9 mouse cellular contexts compared by ENCODE assay signal in genomic region chr4:107775672-107776071, GRCm38 (mm10). TPM values are rescaled to one million over a fixed set of nuclear protein-coding genes. Genes with fewer than 3 reads are reported as not detected.
DNase-seq lines count a peak whose midpoint lies in the region; ATAC-seq and TF ChIP-seq lines count a peak whose summit lies in the region.
"Had no signal": no experiment of that assay in that cellular context is flagged by ENCODE, and none has a peak within 500 bp of the region (broad histone marks: within the 10 kb centered on the region; RNA-seq: fewer than 3 reads in every experiment).

No protein-coding gene starts in this region.

- no peak for TF ChIP-seq EP300 in heart, adult 2 months (IDR thresholded peaks at IDR 0.05; ENCODE audit: insufficient read depth, low read depth, low read length)

- H3K4me2 ChIP-seq in embryonic facial prominence, embryonic 12.5 days (replicated peaks), result no peak overlapping the region
- no peak overlapping the region for H3K4me2 ChIP-seq in hindbrain, embryonic 13.5 days
- H3K4me2 ChIP-seq in midbrain, embryonic 12.5 days (replicated peaks), result no peak overlapping the region

- 0 out of 2 replicates have a peak overlapping the region, but pooled peaks have one; percentile 46 for H3K27ac ChIP-seq in embryonic facial prominence, embryonic 12.5 days
- peak overlapping the region; percentile 58 for H3K27ac ChIP-seq in hindbrain, embryonic 13.5 days
- H3K27ac ChIP-seq in midbrain, embryonic 12.5 days (replicated peaks), result peak overlapping the region; percentile 79
- H3K27ac ChIP-seq in heart, adult 2 months, result no peak overlapping the region

- no peaks in the 10 kb centered on the region for H3K27me3 ChIP-seq in embryonic facial prominence, embryonic 12.5 days
- peaks cover 5% of the 10 kb centered on the region; the same call in 1 of the 2 replicates for H3K27me3 ChIP-seq in hindbrain, embryonic 13.5 days
- H3K27me3 ChIP-seq in midbrain, embryonic 12.5 days, result peaks cover 9% of the 10 kb centered on the region
- no peaks in the 10 kb centered on the region for H3K27me3 ChIP-seq in heart, adult 2 months (ENCODE audit: control insufficient read depth, insufficient read depth, low read length)

- TF ChIP-seq CTCF in heart, adult 2 months (IDR thresholded peaks at IDR 0.05), result no peak

- H3K36me3 ChIP-seq in embryonic facial prominence, embryonic 12.5 days, result no peaks in the 10 kb centered on the region
- H3K36me3 ChIP-seq in hindbrain, embryonic 13.5 days, result no peaks in the 10 kb centered on the region
- no peaks in the 10 kb centered on the region for H3K36me3 ChIP-seq in midbrain, embryonic 12.5 days
- no peaks in the 10 kb centered on the region for H3K36me3 ChIP-seq in heart, adult 2 months (ENCODE audit: control insufficient read depth, insufficient read depth, low read length)

- H3K4me3 ChIP-seq in embryonic facial prominence, embryonic 12.5 days, result no peak overlapping the region
- no peak overlapping the region for H3K4me3 ChIP-seq in hindbrain, embryonic 13.5 days
- no peak overlapping the region for H3K4me3 ChIP-seq in midbrain, embryonic 12.5 days
- H3K4me3 ChIP-seq in heart, adult 2 months, result no peak overlapping the region

- ATAC-seq in embryonic facial prominence, embryonic 12.5 days (ENCODE audit: insufficient number of reproducible peaks, insufficient read depth, low FRiP score, low TSS enrichment), result peak; percentile 71; the same call in 1 of the 2 replicates
- ATAC-seq in hindbrain, embryonic 13.5 days (ENCODE audit: low FRiP score), result peak; percentile 62
- peak; percentile 78 for ATAC-seq in midbrain, embryonic 12.5 days (ENCODE audit: low FRiP score, low read depth)
- no peak for ATAC-seq in erythroblast, adult 5-6 weeks (replicated peaks; ENCODE audit: low FRiP score, poor library complexity, severe bottlenecking)

- peak; percentile 29 to 40 for DNase-seq in cerebellum, postnatal 10 days
- no peak for DNase-seq in cerebellum, postnatal 25 days
- DNase-seq in c-Kit-positive CD71-positive TER-119-positive erythroid progenitor cells, embryonic 14.5 days (ENCODE audit: low spot score), result no peak
- DNase-seq in heart, adult 2 months, result no peak
- DNase-seq: cerebellum, adult 18-20 months had no signal

- H3K9ac ChIP-seq in embryonic facial prominence, embryonic 12.5 days, result no peak overlapping the region
- 0 out of 2 replicates have a peak overlapping the region, but pooled peaks have one; percentile 39 for H3K9ac ChIP-seq in hindbrain, embryonic 13.5 days
- H3K9ac ChIP-seq in midbrain, embryonic 12.5 days (replicated peaks), result no peak overlapping the region
- no peak overlapping the region for H3K9ac ChIP-seq in heart, adult 2 months (ENCODE audit: low read depth, low read length)

- no peak for TF ChIP-seq POLR2A in heart, adult 2 months (IDR thresholded peaks at IDR 0.05; ENCODE audit: insufficient read depth, low read depth, low read length)

- H3K4me1 ChIP-seq in embryonic facial prominence, embryonic 12.5 days, result peaks cover 12% of the 10 kb centered on the region
- peaks cover 52% of the 10 kb centered on the region for H3K4me1 ChIP-seq in hindbrain, embryonic 13.5 days (replicated peaks)
- peaks cover 41% of the 10 kb centered on the region for H3K4me1 ChIP-seq in midbrain, embryonic 12.5 days
- no peaks in the 10 kb centered on the region for H3K4me1 ChIP-seq in heart, adult 2 months (ENCODE audit: control insufficient read depth, insufficient read depth, low read length)

- H3K9me3 ChIP-seq in embryonic facial prominence, embryonic 12.5 days, result no peaks in the 10 kb centered on the region
- no peaks in the 10 kb centered on the region for H3K9me3 ChIP-seq in hindbrain, embryonic 13.5 days
- no peaks in the 10 kb centered on the region for H3K9me3 ChIP-seq in midbrain, embryonic 12.5 days

- no peaks in the 10 kb centered on the region for H3K79me2 ChIP-seq in heart, adult 2 months (replicated peaks; ENCODE audit: control insufficient read depth, insufficient read depth, low read length)

- WGBS in embryonic facial prominence, embryonic 12.5 days, result 24% methylated on average over 7 of the region's 7 CpGs
- WGBS in hindbrain, embryonic 13.5 days, result 8% methylated on average over 7 of the region's 7 CpGs
- WGBS in midbrain, embryonic 12.5 days, result 23% methylated on average over 7 of the region's 7 CpGs
- WGBS in heart, adult 2 months, result 74% methylated on average over 7 of the region's 7 CpGs

- intact Hi-C loops in heart, adult 2 months (cut with DNase I), result no loop called here

RNA-seq across cellular contexts. Expression of gene Lrp8, which starts 26.4 kb away (rescaled TPM):
- polyA plus RNA-seq in embryonic facial prominence, embryonic 12.5 days (2016; fragmentation: Nextera tagmentation; extraction: Ambion mirVana), result 6.2 and 7.2 TPM in 2 replicates
- polyA plus RNA-seq in hindbrain, embryonic 13.5 days (2015; fragmentation: Nextera tagmentation; extraction: Ambion mirVana), result 38.4 and 41.7 TPM in 2 replicates
- 40.1 and 47.7 TPM in 2 replicates for polyA plus RNA-seq in midbrain, embryonic 12.5 days (2016; fragmentation: Nextera tagmentation; extraction: Ambion mirVana)
- 2.1 and 2.3 TPM in 2 replicates for total RNA-seq in erythroblast, adult 5-6 weeks (2015; ENCODE audit: low replicate concordance)
- total RNA-seq in erythroblast, adult 5-6 weeks (2017; ENCODE audit: low replicate concordance), result 4.7 and 6.0 TPM in 2 replicates
- 1 to 10 TPM in 1 of 2 experiments, under 1 TPM in 1; 0.68 to 1.1 TPM for total RNA-seq in heart, adult 2 months (2021)
- polyA plus RNA-seq in heart, adult 2 months (2012; rRNA removed), result 0.97 and 1.0 TPM in 2 replicates

Comparison
In these comparisons a context has a peak if more than half of its experiments do, and no peak if none do; other contexts are left out.
1. DNase-seq: peak in cerebellum, postnatal 10 days (2 of 2); none in cerebellum, postnatal 25 days (0 of 2), c-Kit-positive CD71-positive TER-119-positive erythroid progenitor cells, embryonic 14.5 days (single experiment) and heart, adult 2 months (0 of 2).